Mouse (Mus musculus) cerebellum, postnatal 10 days (tissue): Measurements from ENCODE around the gene Gng7.
A peak's percentile ranks its signal among the peaks of the same experiment; 100 is the strongest.

Experiments
- DNase-seq, 2 experiments: peaks; one replicate each; pipeline ENCODE4 v3.0.0; 2021; ENCODE audit warnings: mixed read lengths in 2 of 2

The Gng7 gene

GRCm38 (mm10) chr10:81025639-81026275 is 11.0 kb upstream of the Gng7 start, which contains the start of gene Diras1:
TSS of gene Diras1 (minus strand) at chr10:81025662.
- DNase-seq, result no peak

DNA sequence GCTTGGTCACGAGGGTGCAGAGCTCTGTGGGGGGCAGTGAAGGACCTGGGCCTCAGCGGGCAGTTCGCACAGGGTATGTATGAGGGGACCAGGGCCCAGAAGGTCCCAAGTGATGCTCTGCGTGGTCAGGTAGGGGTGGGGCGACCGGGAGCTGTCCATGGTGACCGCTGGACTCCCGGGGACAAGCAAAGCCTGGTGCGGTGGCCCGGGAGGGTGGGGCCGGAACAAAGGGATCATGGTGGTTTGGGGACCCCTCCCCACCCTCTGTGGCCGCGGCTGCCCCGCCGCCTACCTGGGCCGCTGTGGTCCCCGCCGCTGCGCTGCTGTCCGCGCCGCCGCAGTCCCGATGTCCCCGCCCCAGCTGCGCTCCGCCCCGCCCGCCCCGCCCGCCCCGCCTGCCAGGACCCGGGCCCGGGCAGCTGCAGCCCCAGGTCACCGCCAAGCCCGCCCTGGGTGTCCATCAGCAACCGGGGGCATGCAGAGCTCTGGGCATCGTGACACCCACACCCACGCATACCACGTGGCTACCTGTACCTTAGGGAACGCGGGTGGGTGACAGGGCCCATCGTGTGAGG is 10.4 kb upstream of the Gng7 start:
- DNase-seq, result peak; percentile 63

- no peak for DNase-seq
Observed at GRCm38 (mm10) chr10:81024346-81024937, 9.7 kb upstream of the Gng7 start.

DNA sequence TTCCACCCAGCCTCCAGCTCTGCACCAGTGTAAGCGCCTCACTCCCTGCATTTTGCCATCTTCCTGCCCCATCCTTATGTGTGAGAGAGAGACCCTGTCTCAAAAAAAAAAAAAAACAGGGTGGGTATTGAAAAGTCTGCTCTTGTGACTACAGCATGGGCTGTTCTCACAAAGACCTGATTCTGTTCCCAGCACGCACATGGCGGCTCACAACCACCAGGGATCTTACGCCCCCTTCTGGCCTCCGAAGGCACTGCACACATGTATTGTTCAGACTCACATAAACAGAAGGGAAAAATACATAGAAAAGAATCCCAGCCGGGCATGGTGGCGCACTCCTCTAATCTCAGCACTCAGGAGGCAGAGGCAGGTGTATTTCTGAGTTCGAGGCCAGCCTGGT is 8.0 kb upstream of the Gng7 start:
- peak in 1 of 2 experiments; percentile 52 for DNase-seq

DNA sequence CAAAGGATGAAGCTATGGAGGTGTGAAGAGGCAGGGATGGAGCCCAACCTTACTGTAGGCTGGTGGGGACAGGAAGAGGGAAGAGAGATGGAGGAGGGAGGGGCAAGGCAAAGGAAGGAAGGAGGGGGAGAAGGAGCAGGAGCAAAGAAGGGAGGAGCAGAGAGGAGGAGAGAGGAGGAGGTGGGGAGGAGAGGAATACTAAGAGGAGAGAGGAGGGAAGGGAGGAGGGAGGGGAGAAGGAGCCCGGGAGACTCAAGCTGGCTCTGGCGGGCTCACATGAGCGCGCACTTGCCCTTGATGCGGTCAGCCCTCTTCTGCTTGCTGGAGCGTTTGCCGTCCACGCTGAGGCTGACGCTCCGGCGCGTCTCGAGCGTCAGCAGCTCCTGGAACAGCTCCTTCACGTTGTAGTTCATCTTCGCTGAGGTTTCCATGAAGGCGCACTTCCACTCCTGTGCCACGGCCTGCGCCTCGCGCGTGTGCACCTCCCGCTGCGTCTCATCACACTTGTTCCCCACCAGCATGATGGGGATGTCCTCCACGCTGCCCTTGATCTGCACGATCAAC is 6.9 kb upstream of the Gng7 start:
- no peak for DNase-seq

- no peak for DNase-seq
Observed at GRCm38 (mm10) chr10:81020207-81020606, 5.5 kb upstream of the Gng7 start.

DNA sequence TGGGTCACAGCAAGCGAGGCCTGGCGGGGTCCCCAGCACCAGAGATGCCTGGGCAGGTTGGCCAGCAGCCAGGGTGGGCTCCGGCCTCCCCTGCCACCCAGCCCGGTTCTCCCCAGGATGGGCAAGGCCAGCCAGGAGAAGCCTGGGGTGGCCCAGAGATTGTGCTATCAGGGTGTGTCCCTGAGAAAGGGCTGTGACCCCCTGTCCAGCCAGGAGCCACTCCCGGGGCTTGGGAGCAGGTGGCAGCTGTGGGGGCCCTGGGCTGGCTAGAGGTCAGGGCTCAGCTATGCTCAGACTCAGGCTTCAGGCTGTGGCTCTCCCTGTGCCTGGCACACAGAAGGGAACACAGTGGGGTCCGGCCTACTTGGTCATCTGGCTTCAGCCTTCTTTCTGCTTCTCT is 4.9 kb upstream of the Gng7 start:
- no peak for DNase-seq

DNA sequence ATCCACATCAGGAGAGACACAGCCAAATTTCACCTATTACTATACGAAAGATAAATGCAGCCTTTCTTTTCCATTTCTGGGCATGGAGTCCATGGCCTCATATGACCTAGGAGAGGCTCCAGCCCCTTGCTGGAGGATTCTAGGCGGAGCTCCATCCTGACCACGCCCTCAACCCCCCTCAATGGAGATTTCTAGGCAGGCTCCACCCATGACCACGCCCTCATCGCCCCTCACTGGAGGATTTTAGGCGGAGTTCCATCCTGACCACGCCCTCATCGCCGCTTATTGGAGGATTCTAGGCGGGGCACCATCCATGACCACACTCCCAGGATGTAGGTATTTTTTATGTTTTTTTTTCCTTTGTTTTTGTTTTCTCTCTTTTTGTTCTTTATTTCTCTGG is 3.6 kb upstream of the Gng7 start:
- peak; percentile 75 to 84 for DNase-seq

DNA sequence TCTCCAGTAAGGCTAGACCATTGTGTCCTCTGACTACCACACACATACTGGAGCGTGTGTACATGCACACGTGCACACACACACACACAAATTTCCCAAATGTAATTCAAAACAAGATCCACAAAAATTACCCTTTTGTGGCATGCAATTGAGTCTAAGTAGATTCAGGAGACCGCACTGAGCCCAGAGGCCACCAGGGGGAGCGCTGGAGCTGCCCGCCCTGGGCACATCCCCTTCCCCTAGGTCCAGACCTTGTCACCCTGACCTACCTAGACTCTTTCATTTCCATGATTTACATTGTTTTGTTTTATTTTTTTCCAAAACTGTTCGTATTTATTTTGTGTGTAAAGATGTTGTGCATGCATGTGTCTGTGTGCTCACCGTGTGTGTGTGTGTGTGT is 1.9 kb upstream of the Gng7 start:
- peak; percentile 87 to 89 for DNase-seq

GRCm38 (mm10) chr10:81015666-81016065 is 921 bp upstream of the Gng7 start:
- DNase-seq, result no peak

DNA sequence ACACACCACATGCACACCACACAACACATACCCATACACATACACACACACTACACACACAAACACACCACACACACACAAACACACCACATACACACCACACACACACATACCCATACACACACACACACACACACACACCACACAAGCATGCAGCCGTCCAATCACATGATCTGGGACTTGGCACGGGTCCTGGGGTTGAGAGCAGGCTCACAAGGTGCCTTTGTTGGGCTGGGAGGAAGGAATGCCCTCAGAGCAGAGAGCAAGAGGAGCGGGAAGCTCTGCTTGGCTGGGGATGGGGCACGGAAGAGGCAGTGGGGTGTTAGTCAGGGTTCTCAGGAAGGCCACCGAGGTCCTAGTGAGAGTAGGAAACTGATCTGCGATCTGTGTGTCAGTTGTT is 3.9 kb downstream of the Gng7 start:
- peak in 1 of 2 experiments; percentile 50 for DNase-seq

DNA sequence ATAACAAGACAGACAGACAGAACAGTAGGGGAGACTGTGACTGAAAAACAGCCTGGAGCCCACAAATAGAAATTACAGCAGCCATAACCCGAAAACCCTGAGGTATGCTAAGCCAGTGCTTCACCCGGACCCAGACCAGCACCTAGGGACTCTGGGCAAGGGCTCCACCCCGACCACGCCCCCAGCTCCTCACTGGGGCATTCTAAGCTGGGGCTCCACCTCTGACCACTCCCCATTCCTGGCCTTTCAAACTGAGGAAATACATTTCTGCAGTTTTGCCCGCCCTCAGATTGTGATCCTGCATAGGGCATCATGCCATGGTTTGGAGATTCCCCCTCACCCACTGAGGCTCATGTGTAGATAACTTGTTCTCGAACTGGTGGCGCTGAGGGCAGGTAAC is 7.5 kb downstream of the Gng7 start:
- no peak for DNase-seq

GRCm38 (mm10) chr10:81006005-81006677 is 8.6 kb downstream of the Gng7 start:
- no peak for DNase-seq

GRCm38 (mm10) chr10:81001161-81001560 is 13.6 kb downstream of the Gng7 start:
- DNase-seq, result no peak

DNA sequence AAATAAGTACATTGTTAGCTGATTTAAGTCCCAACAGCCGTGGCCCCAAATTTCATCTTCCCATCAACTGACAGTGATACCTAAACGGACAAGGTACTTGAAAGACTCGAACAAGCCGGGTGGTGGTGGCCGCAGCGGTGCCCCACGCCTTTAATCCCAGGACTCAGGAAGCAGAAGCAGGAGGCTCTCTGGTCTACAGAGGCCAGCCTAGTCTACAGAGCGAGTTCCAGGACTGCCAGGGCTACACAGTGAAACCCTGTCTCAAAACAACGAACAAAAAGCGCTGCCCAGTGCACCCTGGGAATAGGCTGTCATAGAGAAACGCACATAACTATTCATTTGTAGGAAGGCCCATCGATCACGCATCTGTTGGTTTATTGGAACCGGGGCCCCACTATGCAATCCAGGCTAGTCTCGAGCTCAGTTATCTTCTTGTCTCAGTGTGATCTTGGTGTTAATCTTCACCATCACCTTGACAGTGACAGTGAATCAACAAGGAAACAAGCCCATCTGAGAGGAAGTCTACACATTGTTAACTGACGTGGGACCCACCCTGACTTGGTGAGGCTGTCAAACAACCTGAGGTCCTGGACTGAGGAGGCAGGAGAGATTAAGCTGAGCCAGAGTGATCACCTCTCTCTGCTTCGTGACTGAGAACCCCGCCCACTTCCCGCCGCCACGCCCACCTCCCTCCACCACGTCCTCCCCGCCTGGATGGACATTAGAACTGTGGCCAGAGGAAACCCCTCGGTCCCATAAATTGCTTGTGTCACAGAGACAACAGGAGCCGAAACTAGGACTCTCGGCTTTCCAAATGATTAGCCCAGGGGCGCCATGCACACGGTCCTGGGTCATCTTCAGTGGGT is 14.3 kb downstream of the Gng7 start:
- peak in 1 of 2 experiments; percentile 31 for DNase-seq

DNA sequence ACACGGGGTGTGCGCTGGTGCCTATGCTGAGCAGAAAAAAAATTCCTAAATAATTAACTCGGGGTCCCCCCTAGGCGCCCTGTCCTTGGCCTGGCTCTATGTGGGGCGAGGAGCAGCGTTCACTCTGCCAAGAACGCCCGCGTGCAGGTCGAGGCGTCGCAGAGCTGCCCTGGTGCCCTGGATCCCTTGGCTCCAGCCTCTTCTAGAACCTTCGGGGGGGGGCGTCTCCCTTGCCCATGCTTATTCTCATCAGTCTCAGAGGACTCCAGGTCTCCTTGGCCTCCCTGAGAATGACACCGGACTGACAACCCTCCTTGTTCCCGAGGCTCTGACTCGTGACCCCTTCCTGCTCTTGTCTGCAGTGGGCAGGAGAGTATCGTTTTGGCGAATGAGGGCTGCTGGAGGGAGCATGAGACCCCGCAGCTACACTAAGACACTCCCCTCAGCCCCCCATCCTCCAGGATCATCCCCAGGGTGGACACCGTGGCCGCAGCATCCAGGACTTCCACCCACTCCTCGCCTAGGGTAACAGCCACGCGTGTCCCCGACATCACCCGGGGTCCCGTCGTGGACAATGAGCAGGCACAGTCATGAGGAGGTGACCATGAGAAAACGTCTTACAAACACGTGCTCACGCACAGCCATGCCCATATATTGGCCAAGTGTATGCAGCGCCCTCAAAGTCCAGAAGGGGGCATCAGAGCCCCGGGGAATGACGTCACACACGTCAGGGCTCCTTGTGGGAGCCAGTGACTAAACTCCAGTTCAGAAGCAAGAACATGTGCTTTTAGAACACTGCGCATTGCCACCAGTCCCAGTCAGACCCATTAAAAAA is 15.2 kb downstream of the Gng7 start:
- DNase-seq, result peak; percentile 91 to 94

DNA sequence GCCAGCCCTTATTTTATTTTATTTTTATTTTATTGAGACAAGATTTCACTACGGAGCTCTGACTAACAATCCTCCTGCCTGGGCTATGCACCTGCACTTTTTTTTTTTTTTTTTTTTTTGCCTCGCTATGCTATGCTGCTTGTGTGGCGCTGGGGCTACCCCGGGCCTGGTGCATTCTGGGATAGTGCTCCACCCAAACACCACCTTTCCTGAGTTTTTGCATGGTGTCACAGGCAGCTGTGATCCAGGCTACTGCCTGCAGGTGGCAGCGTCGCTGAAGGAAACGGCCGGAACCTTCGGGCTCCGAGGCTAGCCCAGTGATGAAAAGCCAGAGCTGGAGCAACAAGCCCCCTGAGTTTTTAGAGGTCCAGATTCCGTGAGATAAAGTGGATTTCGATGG is 16.0 kb downstream of the Gng7 start:
- peak; percentile 77 to 80 for DNase-seq

- no peak for DNase-seq
Observed at GRCm38 (mm10) chr10:80998021-80998420, 16.7 kb downstream of the Gng7 start.

DNA sequence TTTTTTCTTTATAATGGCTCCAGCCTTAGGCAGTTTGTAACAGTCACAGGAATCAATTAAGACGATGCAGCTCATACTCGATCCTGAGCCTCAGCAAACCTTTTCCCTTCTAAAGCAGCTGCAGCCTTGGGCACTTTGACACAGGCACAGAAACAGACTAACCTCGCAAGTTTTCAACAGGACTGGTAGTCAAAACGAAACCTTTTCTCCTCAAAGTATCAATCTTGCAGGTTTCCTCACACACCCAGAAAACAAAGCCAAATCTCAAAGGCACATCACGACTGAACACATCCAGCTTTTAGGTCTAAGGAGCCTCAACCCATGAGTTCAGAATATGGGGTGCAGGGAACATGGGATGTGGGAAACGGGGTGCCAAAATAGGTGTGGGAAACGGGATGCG is 17.4 kb downstream of the Gng7 start:
- DNase-seq, result no peak

- no peak for DNase-seq
Observed at GRCm38 (mm10) chr10:80996501-80996900, 18.2 kb downstream of the Gng7 start.

- peak; percentile 92 to 97 for DNase-seq
Observed at GRCm38 (mm10) chr10:80995091-80995632, 19.6 kb downstream of the Gng7 start.
